Comparison of ENCODE assay signal across 19 mouse cellular contexts in genomic region chr16:26157606-26158005, GRCm38 (mm10).
"Had no signal": no experiment of that assay in that cellular context is flagged by ENCODE, and none has a peak within 500 bp of the region (broad histone marks: within the 10 kb centered on the region; RNA-seq: fewer than 3 reads in every experiment).

No protein-coding gene starts in this region.

- H3K36me3 ChIP-seq: limb, embryonic 12.5 days; liver, embryonic 13.5 days; midbrain, embryonic 12.5 days; neural tube, embryonic 13.5 days; stomach, embryonic 15.5 days had no signal

- H3K4me1 ChIP-seq: limb, embryonic 12.5 days; liver, embryonic 13.5 days; midbrain, embryonic 12.5 days; neural tube, embryonic 13.5 days; stomach, embryonic 15.5 days had no signal

- H3K27me3 ChIP-seq: limb, embryonic 12.5 days; liver, embryonic 13.5 days; midbrain, embryonic 12.5 days; neural tube, embryonic 13.5 days; stomach, embryonic 15.5 days had no signal

- H3K27ac ChIP-seq: kidney, postnatal 0 days; layer of hippocampus, adult 2 months; limb, embryonic 12.5 days; liver, embryonic 13.5 days; midbrain, embryonic 12.5 days; neural tube, embryonic 13.5 days; stomach, embryonic 15.5 days had no signal

- H3K4me2 ChIP-seq: limb, embryonic 12.5 days; liver, embryonic 13.5 days; midbrain, embryonic 12.5 days; neural tube, embryonic 13.5 days; stomach, embryonic 15.5 days had no signal

- H3K9me3 ChIP-seq: limb, embryonic 12.5 days; liver, embryonic 13.5 days; midbrain, embryonic 12.5 days; neural tube, embryonic 13.5 days; stomach, embryonic 15.5 days had no signal

- DNase-seq: kidney, adult 2 months; kidney, postnatal 25 days; layer of hippocampus, adult 9-11 months; liver, embryonic 13.5 days; lung, adult 2 months; lung, postnatal 14 days; lung, postnatal 4 days; retina, postnatal 1 day; right cerebral cortex, postnatal 25 days; spleen, adult 18-20 months; thymus, postnatal 25 days had no signal

- ATAC-seq: midbrain, embryonic 16.5 days had no signal

- H3K4me3 ChIP-seq: layer of hippocampus, adult 2 months; limb, embryonic 12.5 days; liver, embryonic 13.5 days; midbrain, embryonic 12.5 days; myocyte; neural tube, embryonic 13.5 days; stomach, embryonic 15.5 days had no signal

- H3K9ac ChIP-seq: limb, embryonic 12.5 days; liver, embryonic 13.5 days; midbrain, embryonic 12.5 days; neural tube, embryonic 13.5 days; stomach, embryonic 15.5 days had no signal
